Mouse (Mus musculus) midbrain, embryonic 10.5 days (tissue): ENCODE data around the gene Tmem238. TPM values are rescaled to one million over a fixed set of nuclear protein-coding genes. Genes with fewer than 3 reads are reported as not detected.
"Not testable (repeated sequence)": the region's sequence is repeated elsewhere in the genome, so short reads cannot be mapped to it uniquely, and the experiment has no call there.

Source experiments
- DNase-seq: peaks from one replicate; pipeline ENCODE4 v3.0.0-alpha.2; 2017; ENCODE audit warnings: low spot score
- H3K27ac ChIP-seq: fragments of 300-500 bp; sonication (generic); replicated peaks from 2 replicates; pipeline ENCODE4 v1.5.1; 2016; ENCODE audit warnings: mild to moderate bottlenecking
- H3K27me3 ChIP-seq: fragments of 300-500 bp; sonication (generic); 2 replicates; pipeline ENCODE4 v1.6.1; 2016; ENCODE audit warnings: low read depth, mild to moderate bottlenecking; ENCODE audit not compliant: poor library complexity, severe bottlenecking
- H3K36me3 ChIP-seq: fragments of 300-500 bp; sonication (generic); 2 replicates; pipeline ENCODE4 v1.6.1; 2016; ENCODE audit warnings: mild to moderate bottlenecking, moderate library complexity
- H3K4me1 ChIP-seq: fragments of 300-500 bp; sonication (generic); 2 replicates; pipeline ENCODE4 v1.6.1; 2016
- H3K4me3 ChIP-seq: fragments of 300-500 bp; sonication (generic); 2 replicates; pipeline ENCODE4 v1.5.1; 2016; ENCODE audit warnings: mild to moderate bottlenecking, moderate library complexity
- H3K9me3 ChIP-seq: fragments of 300-500 bp; sonication (generic); replicated peaks from 2 replicates; pipeline ENCODE4 v1.6.1; 2016; ENCODE audit warnings: mild to moderate bottlenecking
- WGBS: fragments of 180-500 bp; shearing (Covaris S2); methylation state at CpG from one replicate; pipeline ENCODE4 v1.1.7; 2016; 5-methylcytosine and 5-hydroxymethylcytosine counted together
- polyA plus RNA-seq: library from polyadenylated mRNA; unstranded; fragments of >200 nt; fragmentation: Nextera tagmentation; extraction: Ambion mirVana; gene quantifications from 2 replicates; pipeline ENCODE4 v1.2.1, GENCODE M21; 2016

Tmem238 gene
- polyA plus RNA-seq, result 2.7 and 3.4 TPM in 2 replicates

GRCm38 (mm10) chr7:4789436-4789935 is at the start of gene Tmem238:
Gene Tmem238, minus strand, starts transcription at chr7:4789656.
- WGBS, result 9% methylated on average over 40 of the region's 40 CpGs
- Histone ChIP-seq H3K27me3 (peaks cover 45% of the 10 kb centered on the region), H3K9me3 (no peaks in the 10 kb centered on the region), H3K27ac (peak within 1 kb of the TSS; percentile 89), H3K4me3 (peak within 1 kb of the TSS; percentile 62), H3K4me1 (peaks cover 24% of the 10 kb centered on the region), H3K36me3 (peaks cover 10% of the 10 kb centered on the region)
- DNase-seq, result no peak

GRCm38 (mm10) chr7:4837639-4838038 is 48.2 kb upstream of the Tmem238 start:
- 33% methylated on average over 1 of the region's 1 CpGs for WGBS
- Histone ChIP-seq H3K27ac (no peak overlapping the region), H3K36me3 (no peaks in the 10 kb centered on the region), H3K9me3 (0 out of 2 replicates have a peak, but pooled peaks cover 2% of the 10 kb centered on the region), H3K27me3 (peaks cover 88% of the 10 kb centered on the region), H3K4me1 (peaks cover 26% of the 10 kb centered on the region), H3K4me3 (no peak overlapping the region)
- DNase-seq, result no peak

- peak; percentile 79 for DNase-seq
- Histone ChIP-seq H3K27me3 (peaks cover 84% of the 10 kb centered on the region), H3K4me3 (peak overlapping the region; percentile 71), H3K9me3 (0 out of 2 replicates have a peak, but pooled peaks cover 2% of the 10 kb centered on the region), H3K4me1 (peaks cover 18% of the 10 kb centered on the region), H3K27ac (peak overlapping the region; percentile 83), H3K36me3 (no peaks in the 10 kb centered on the region)
- under 1% methylated on average over 51 of the region's 51 CpGs for WGBS
Observed at GRCm38 (mm10) chr7:4836351-4836792, 46.9 kb upstream of the Tmem238 start.

- peaks cover 84% of the 10 kb centered on the region for H3K27me3 ChIP-seq
- peaks cover 19% of the 10 kb centered on the region for H3K4me1 ChIP-seq
- WGBS, result 6% methylated on average over 32 of the region's 34 CpGs
- peak overlapping the region; percentile 83 for H3K27ac ChIP-seq
- 0 out of 2 replicates have a peak, but pooled peaks cover 2% of the 10 kb centered on the region for H3K9me3 ChIP-seq
- H3K4me3 ChIP-seq, result peak overlapping the region; percentile 71
- peak; percentile 23 for DNase-seq
- no peaks in the 10 kb centered on the region for H3K36me3 ChIP-seq
Observed at GRCm38 (mm10) chr7:4835631-4836327, 46.3 kb upstream of the Tmem238 start.

GRCm38 (mm10) chr7:4830476-4830875 is 41.0 kb upstream of the Tmem238 start:
- H3K4me1 ChIP-seq, result peaks cover 8% of the 10 kb centered on the region; the same call in 1 of the 2 replicates
- 7% methylated on average over 12 of the region's 12 CpGs for WGBS
- no peak for DNase-seq

GRCm38 (mm10) chr7:4825365-4825764 is 35.9 kb upstream of the Tmem238 start:
- Histone ChIP-seq H3K4me1 (peaks cover 5% of the 10 kb centered on the region; the same call in 1 of the 2 replicates), H3K4me3 (no peak overlapping the region), H3K9me3 (no peaks in the 10 kb centered on the region), H3K27me3 (peaks cover 12% of the 10 kb centered on the region), H3K27ac (no peak overlapping the region), H3K36me3 (no peaks in the 10 kb centered on the region)
- WGBS, result 61% methylated on average over 4 of the region's 4 CpGs
- no peak for DNase-seq

More at GRCm38 (mm10) chr7:4830476-4830875, 41.0 kb upstream of the Tmem238 start:
- H3K36me3 ChIP-seq, result no peaks in the 10 kb centered on the region
- no peak overlapping the region for H3K4me3 ChIP-seq
- H3K27me3 ChIP-seq, result peaks cover 46% of the 10 kb centered on the region
- no peak overlapping the region for H3K27ac ChIP-seq
- H3K9me3 ChIP-seq, result no peaks in the 10 kb centered on the region

GRCm38 (mm10) chr7:4822162-4822907 is 32.9 kb upstream of the Tmem238 start:
- Histone ChIP-seq H3K36me3 (no peaks in the 10 kb centered on the region), H3K4me3 (no peak overlapping the region), H3K27me3 (no peaks in the 10 kb centered on the region), H3K4me1 (peaks cover 7% of the 10 kb centered on the region; the same call in 1 of the 2 replicates), H3K27ac (no peak overlapping the region), H3K9me3 (no peaks in the 10 kb centered on the region)
- DNase-seq, result no peak
- WGBS, result 74% methylated on average over 6 of the region's 6 CpGs

GRCm38 (mm10) chr7:4821690-4822089 is 32.2 kb upstream of the Tmem238 start:
- DNase-seq, result no peak
- H3K4me1 ChIP-seq, result peaks cover 7% of the 10 kb centered on the region; the same call in 1 of the 2 replicates
- H3K27ac ChIP-seq, result no peak overlapping the region
- no peaks in the 10 kb centered on the region for H3K27me3 ChIP-seq
- no peaks in the 10 kb centered on the region for H3K36me3 ChIP-seq
- H3K4me3 ChIP-seq, result no peak overlapping the region
- H3K9me3 ChIP-seq, result no peaks in the 10 kb centered on the region
- WGBS, result 87% methylated on average over 4 of the region's 4 CpGs

- H3K4me3 ChIP-seq, H3K9me3 ChIP-seq, DNase-seq, H3K27me3 ChIP-seq, H3K27ac ChIP-seq, H3K36me3 ChIP-seq, H3K4me1 ChIP-seq: not testable (repeated sequence)
- 95% methylated on average over 7 of the region's 7 CpGs for WGBS
Observed at GRCm38 (mm10) chr7:4820925-4821324, 31.5 kb upstream of the Tmem238 start.

GRCm38 (mm10) chr7:4816559-4816958 is 27.1 kb upstream of the Tmem238 start:
- Histone ChIP-seq H3K4me1 (peaks cover 11% of the 10 kb centered on the region), H3K36me3 (no peaks in the 10 kb centered on the region), H3K9me3 (no peaks in the 10 kb centered on the region), H3K4me3 (no peak overlapping the region), H3K27me3 (no peaks in the 10 kb centered on the region), H3K27ac (no peak overlapping the region)
- DNase-seq, result no peak

GRCm38 (mm10) chr7:4813105-4813791 is 23.8 kb upstream of the Tmem238 start:
- peak overlapping the region; percentile 83 for H3K4me3 ChIP-seq
- H3K9me3 ChIP-seq, result no peaks in the 10 kb centered on the region
- H3K27me3 ChIP-seq, result no peaks in the 10 kb centered on the region
- peaks cover 40% of the 10 kb centered on the region for H3K4me1 ChIP-seq
- WGBS, result 27% methylated on average over 8 of the region's 8 CpGs
- no peak for DNase-seq
- H3K36me3 ChIP-seq, result peaks cover 30% of the 10 kb centered on the region
- H3K27ac ChIP-seq, result peak overlapping the region; percentile 97

- Histone ChIP-seq H3K9me3 (no peaks in the 10 kb centered on the region), H3K4me1 (peaks cover 36% of the 10 kb centered on the region)
- WGBS, result under 1% methylated on average over 62 of the region's 62 CpGs
Observed at GRCm38 (mm10) chr7:4812303-4813104, 23.0 kb upstream of the Tmem238 start, which contains the start of gene Ube2s. Gene Ube2s, minus strand, starts transcription at chr7:4812590.

More at GRCm38 (mm10) chr7:4812303-4813104, 23.0 kb upstream of the Tmem238 start, which contains the start of gene Ube2s:
- H3K27me3 ChIP-seq, result no peaks in the 10 kb centered on the region
- H3K36me3 ChIP-seq, result peaks cover 35% of the 10 kb centered on the region
- peak within 1 kb of the TSS; percentile 83 for H3K4me3 ChIP-seq
- DNase-seq, result peak; percentile 98
- H3K27ac ChIP-seq, result peak within 1 kb of the TSS; percentile 97
